Mouse (Mus musculus) heart, embryonic 14.5 days (tissue): ENCODE measurements at regions not wholly inside any gene's neighbourhood (a gene's known extent, or its start where the extent isn't known, plus 50 kb on each side); places are given as distances from the start of the nearest gene placed in this dataset.

ENCODE experiments used
- ATAC-seq: fragments of 200-750 bp; cut with Nextera tagmentation; 2 replicates; pipeline ENCODE4 v1.8.0; 2017; ENCODE audit warnings: low read depth, moderate TSS enrichment; ENCODE audit not compliant: insufficient number of reproducible peaks, insufficient read depth, low FRiP score
- H3K27ac ChIP-seq, 2 experiments: fragments of 200-500 bp in 1 of 2; fragments of 300-500 bp in 1 of 2; sonication (generic) in 1 of 2; replicated peaks in 1 of 2; 2 replicates each; pipeline ENCODE4 v1.5.1; 2012 to 2014; ENCODE audit warnings: low read depth in 2 of 2, low read length in 2 of 2, control low read depth in 1 of 2, mild to moderate bottlenecking in 1 of 2, mixed read lengths in 1 of 2; ENCODE audit not compliant: control insufficient read depth in 1 of 2, insufficient read depth in 1 of 2
- H3K27me3 ChIP-seq: fragments of 300-500 bp; sonication (generic); 2 replicates; pipeline ENCODE4 v1.6.1; 2014; ENCODE audit warnings: mild to moderate bottlenecking, low read length, control low read depth; ENCODE audit not compliant: control insufficient read depth, insufficient read depth
- H3K36me3 ChIP-seq: fragments of 300-500 bp; sonication (generic); 2 replicates; pipeline ENCODE4 v1.6.1; 2014; ENCODE audit warnings: mild to moderate bottlenecking, control low read depth, low read length, mixed read lengths; ENCODE audit not compliant: control insufficient read depth, insufficient read depth
- H3K4me1 ChIP-seq, 2 experiments: fragments of 200-500 bp in 1 of 2; fragments of 300-500 bp in 1 of 2; sonication (generic) in 1 of 2; 2 replicates each; pipeline ENCODE4 v1.6.1; 2012 to 2014; ENCODE audit warnings: low read length in 2 of 2, control low read depth in 1 of 2, mixed read lengths in 1 of 2; ENCODE audit not compliant: control insufficient read depth in 2 of 2, insufficient read depth in 2 of 2
- H3K4me2 ChIP-seq: fragments of 300-500 bp; sonication (generic); 2 replicates; pipeline ENCODE4 v1.6.1; 2014; ENCODE audit warnings: mild to moderate bottlenecking, low read length
- H3K4me3 ChIP-seq, 2 experiments: fragments of 200-500 bp in 1 of 2; fragments of 300-500 bp in 1 of 2; sonication (generic) in 1 of 2; 2 replicates each; pipeline ENCODE4 v1.5.1; 2012 to 2014; ENCODE audit warnings: low read length in 2 of 2, mild to moderate bottlenecking in 2 of 2, control low read depth in 1 of 2, low read depth in 1 of 2, moderate library complexity in 1 of 2; ENCODE audit not compliant: control insufficient read depth in 1 of 2, insufficient read depth in 1 of 2
- H3K9ac ChIP-seq: fragments of 300-500 bp; sonication (generic); 2 replicates; pipeline ENCODE4 v1.6.1; 2014; ENCODE audit warnings: mild to moderate bottlenecking, low read length
- H3K9me3 ChIP-seq: fragments of 300-500 bp; sonication (generic); 2 replicates; pipeline ENCODE4 v1.6.1; 2016; ENCODE audit warnings: low read length, control low read depth; ENCODE audit not compliant: control insufficient read depth
- WGBS: fragments of 180-500 bp; shearing (Covaris S2); extraction: QIAGEN DNeasy Blood & Tissue Kit; methylation state at CpG from one replicate; pipeline ENCODE4 v1.1.7; 2014; 5-methylcytosine and 5-hydroxymethylcytosine counted together

- H3K36me3 ChIP-seq: no peaks in the 10 kb centered on the region
- 89% methylated on average over 5 of the region's 5 CpGs for WGBS
- no peaks in the 10 kb centered on the region; a peak in 1 of 4 replicates for H3K4me1 ChIP-seq
- no peak overlapping the region for H3K27ac ChIP-seq
- ATAC-seq: no peak
- H3K9ac ChIP-seq: no peak overlapping the region
- H3K4me3 ChIP-seq: no peak overlapping the region
- H3K9me3 ChIP-seq: no peaks in the 10 kb centered on the region
- H3K4me2 ChIP-seq: no peak overlapping the region
- H3K27me3 ChIP-seq: no peaks in the 10 kb centered on the region
These were observed 245.8 kb upstream of the Nr4a3 start for GRCm38 (mm10) chr4:47799165-47799564.

GRCm38 (mm10) chr4:47803111-47803510 lies 241.8 kb upstream of the Nr4a3 start:
- 22% methylated on average over 3 of the region's 3 CpGs for WGBS
- H3K4me3 ChIP-seq: no peak overlapping the region
- no peak overlapping the region for H3K27ac ChIP-seq
- no peak for ATAC-seq
- H3K9me3 ChIP-seq: no peaks in the 10 kb centered on the region
- H3K27me3 ChIP-seq: no peaks in the 10 kb centered on the region
- H3K9ac ChIP-seq: no peak overlapping the region
- H3K4me2 ChIP-seq: no peak overlapping the region
- no peaks in the 10 kb centered on the region; a peak in 1 of 4 replicates for H3K4me1 ChIP-seq
- H3K36me3 ChIP-seq: no peaks in the 10 kb centered on the region

- H3K9me3 ChIP-seq: no peaks in the 10 kb centered on the region
- H3K4me3 ChIP-seq: no peak overlapping the region
- no peaks in the 10 kb centered on the region for H3K36me3 ChIP-seq
- H3K4me2 ChIP-seq: no peak overlapping the region
- no peak overlapping the region for H3K9ac ChIP-seq
- no peaks in the 10 kb centered on the region; a peak in 1 of 4 replicates for H3K4me1 ChIP-seq
- no peaks in the 10 kb centered on the region for H3K27me3 ChIP-seq
- no peak for ATAC-seq
- no peak overlapping the region for H3K27ac ChIP-seq
- WGBS: 16% methylated on average over 3 of the region's 3 CpGs
These were observed 237.1 kb upstream of the Nr4a3 start for GRCm38 (mm10) chr4:47807877-47808276.

- Histone ChIP-seq H3K9ac (peak overlapping the region; percentile 18; the same call in 1 of the 2 replicates), H3K4me1 (peaks cover 6 to 7% of the 10 kb centered on the region in 2 experiments; a peak in 3 of 4 replicates), H3K9me3 (no peaks in the 10 kb centered on the region), H3K27me3 (no peaks in the 10 kb centered on the region), H3K27ac (no peak overlapping the region), H3K4me3 (no peak overlapping the region), H3K36me3 (no peaks in the 10 kb centered on the region), H3K4me2 (peak overlapping the region; percentile 41)
- ATAC-seq: no peak
- 33% methylated on average over 7 of the region's 7 CpGs for WGBS
These were observed 230.9 kb upstream of the Nr4a3 start for GRCm38 (mm10) chr4:47814030-47814429.

- no peaks in the 10 kb centered on the region for H3K36me3 ChIP-seq
- no peak overlapping the region for H3K4me2 ChIP-seq
- H3K9ac ChIP-seq: no peak overlapping the region
- 88% methylated on average over 18 of the region's 18 CpGs for WGBS
- H3K27ac ChIP-seq: no peak overlapping the region
- H3K27me3 ChIP-seq: no peaks in the 10 kb centered on the region
- H3K9me3 ChIP-seq: no peaks in the 10 kb centered on the region
- ATAC-seq: no peak
- H3K4me1 ChIP-seq: peaks cover 6 to 7% of the 10 kb centered on the region in 2 experiments; a peak in 3 of 4 replicates
- no peak overlapping the region for H3K4me3 ChIP-seq
These were observed 226.4 kb upstream of the Nr4a3 start for GRCm38 (mm10) chr4:47818371-47819159.

GRCm38 (mm10) chr4:47820562-47820961 lies 224.4 kb upstream of the Nr4a3 start:
- no peaks in the 10 kb centered on the region for H3K4me1 ChIP-seq
- H3K36me3 ChIP-seq: no peaks in the 10 kb centered on the region
- H3K9ac ChIP-seq: no peak overlapping the region
- no peaks in the 10 kb centered on the region for H3K27me3 ChIP-seq
- no peak overlapping the region for H3K4me3 ChIP-seq
- no peak for ATAC-seq
- H3K9me3 ChIP-seq: no peaks in the 10 kb centered on the region
- no peak overlapping the region for H3K27ac ChIP-seq
- H3K4me2 ChIP-seq: no peak overlapping the region
- 73% methylated on average over 1 of the region's 1 CpGs for WGBS

- Histone ChIP-seq H3K9ac (no peak overlapping the region), H3K36me3 (no peaks in the 10 kb centered on the region), H3K4me3 (no peak overlapping the region), H3K4me1 (no peaks in the 10 kb centered on the region), H3K9me3 (no peaks in the 10 kb centered on the region), H3K4me2 (no peak overlapping the region), H3K27me3 (no peaks in the 10 kb centered on the region), H3K27ac (no peak overlapping the region)
- ATAC-seq: no peak
- WGBS: 82% methylated on average over 9 of the region's 9 CpGs
These were observed 221.7 kb upstream of the Nr4a3 start for GRCm38 (mm10) chr4:47823299-47823698.

- Histone ChIP-seq H3K27ac (no peak overlapping the region), H3K36me3 (no peaks in the 10 kb centered on the region), H3K9ac (no peak overlapping the region), H3K27me3 (no peaks in the 10 kb centered on the region), H3K4me3 (no peak overlapping the region), H3K4me2 (no peak overlapping the region), H3K9me3 (no peaks in the 10 kb centered on the region), H3K4me1 (no peaks in the 10 kb centered on the region)
- WGBS: 82% methylated on average over 15 of the region's 15 CpGs
- no peak for ATAC-seq
These were observed 220.9 kb upstream of the Nr4a3 start for GRCm38 (mm10) chr4:47824083-47824482.
